8 mouse cellular contexts compared by ENCODE assay signal in the genomic region with DNA sequence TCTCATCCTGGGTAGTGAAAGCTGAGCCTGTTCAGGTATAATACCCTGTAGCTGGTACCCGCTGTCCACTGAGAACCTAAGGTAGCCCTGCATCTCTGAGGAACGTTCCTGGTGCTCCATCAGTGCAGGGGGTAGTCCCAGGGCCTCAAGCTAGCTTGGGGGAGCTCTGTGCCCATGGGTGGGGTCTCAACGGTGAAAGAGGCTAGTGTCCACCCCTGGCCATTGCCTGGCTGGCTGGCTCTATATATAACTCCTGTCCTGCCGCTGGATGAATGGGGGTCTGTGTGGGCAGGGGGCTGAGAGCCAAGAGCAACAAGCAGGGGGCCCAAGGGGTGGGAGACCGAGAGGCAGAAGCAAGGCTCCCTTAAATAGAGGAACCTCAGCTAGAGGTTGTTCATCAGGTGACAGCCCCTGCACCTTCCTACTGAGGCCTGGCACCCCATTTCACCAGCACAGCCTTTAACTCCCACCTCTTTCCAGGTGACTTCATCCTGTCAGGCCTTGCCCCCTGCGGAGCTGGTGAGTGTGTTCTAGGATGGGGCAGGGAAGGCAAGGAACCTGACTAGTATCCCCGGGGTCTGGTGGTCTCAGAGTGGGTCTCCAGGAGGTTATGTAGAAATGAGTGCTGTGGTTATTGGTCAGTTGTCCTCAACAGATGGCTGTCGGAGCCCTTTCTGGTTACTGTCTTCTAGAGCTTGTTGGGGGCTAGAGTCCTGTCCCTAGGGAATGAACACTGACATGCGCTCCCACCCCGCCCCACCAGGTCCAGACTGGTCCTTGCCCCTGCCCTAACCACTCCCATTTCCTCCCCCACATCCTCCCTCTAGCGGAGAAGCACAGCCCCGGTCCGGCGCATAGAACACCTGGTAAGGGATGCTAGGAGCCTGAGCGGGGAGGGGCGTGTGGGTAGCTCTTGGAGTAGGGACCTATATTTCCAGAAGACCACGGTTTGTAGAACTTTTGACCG. TPM values are rescaled to one million over a fixed set of nuclear protein-coding genes. Genes with fewer than 3 reads are reported as not detected.
A peak's percentile ranks its signal among the peaks of the same experiment; 100 is the strongest.
DNase-seq lines count a peak whose midpoint lies in the region; ATAC-seq and TF ChIP-seq lines count a peak whose summit lies in the region.

No protein-coding gene starts in this region.

- no peak; the same call in 1 of the 2 replicates for TF ChIP-seq EP300 in heart, postnatal 0 days (IDR thresholded peaks at IDR 0.05; ENCODE audit: low read depth)

- H3K4me3 ChIP-seq in lung, adult 2 months (replicated peaks; ENCODE audit: extremely low read depth, low read depth, low read length), result peak overlapping the region; percentile 44
- peak overlapping the region; percentile 53 for H3K4me3 ChIP-seq in brown adipose tissue, adult 24 weeks (ENCODE audit: insufficient read depth, low read depth, low read length)
- no peak overlapping the region for H3K4me3 ChIP-seq in heart, postnatal 0 days (ENCODE audit: low read depth, low read length)
- peak overlapping the region; percentile 41 for H3K4me3 ChIP-seq in limb, embryonic 12.5 days (replicated peaks)
- H3K4me3 ChIP-seq in neural tube, embryonic 15.5 days (replicated peaks), result peak overlapping the region; percentile 38

- H3K9ac ChIP-seq in heart, postnatal 0 days (replicated peaks; ENCODE audit: low read depth, low read length), result 0 out of 2 replicates have a peak overlapping the region, but pooled peaks have one; percentile 27
- peak overlapping the region; percentile 55; the same call in 1 of the 2 replicates for H3K9ac ChIP-seq in limb, embryonic 12.5 days (replicated peaks)
- H3K9ac ChIP-seq in neural tube, embryonic 15.5 days (replicated peaks), result no peak overlapping the region

- H3K4me1 ChIP-seq in lung, adult 2 months (ENCODE audit: control insufficient read depth, insufficient read depth, low read length), result peaks cover 37% of the 10 kb centered on the region
- peaks cover 12% of the 10 kb centered on the region; the same call in 1 of the 2 replicates for H3K4me1 ChIP-seq in brown adipose tissue, adult 24 weeks (ENCODE audit: control insufficient read depth, insufficient read depth, insufficient read length, low read length)
- H3K4me1 ChIP-seq in heart, postnatal 0 days (ENCODE audit: control insufficient read depth, insufficient read depth), result peaks cover 59% of the 10 kb centered on the region
- H3K4me1 ChIP-seq in limb, embryonic 12.5 days (replicated peaks), result peaks cover 81% of the 10 kb centered on the region
- peaks cover 75% of the 10 kb centered on the region for H3K4me1 ChIP-seq in neural tube, embryonic 15.5 days

- no peaks in the 10 kb centered on the region for H3K9me3 ChIP-seq in heart, postnatal 0 days (replicated peaks; ENCODE audit: control insufficient read depth, low read length)
- H3K9me3 ChIP-seq in limb, embryonic 12.5 days, result no peaks in the 10 kb centered on the region
- H3K9me3 ChIP-seq in neural tube, embryonic 15.5 days (replicated peaks), result no peaks in the 10 kb centered on the region

- no peak for TF ChIP-seq POLR2A in lung, adult 2 months (IDR thresholded peaks at IDR 0.05; ENCODE audit: borderline replicate concordance, extremely low read depth, low read depth, low read length)

- no peak for DNase-seq in lung, adult 2 months
- no peak for DNase-seq in lung, postnatal 25 days (ENCODE audit: low spot score)
- no peak for DNase-seq in heart, postnatal 0 days (ENCODE audit: low spot score)
- no peak for DNase-seq in right cerebral cortex, postnatal 36 days (ENCODE audit: low spot score in 2 of 2)
- no peak for DNase-seq in c-Kit-positive CD71-positive TER-119-positive erythroid progenitor cells, embryonic 14.5 days (ENCODE audit: low spot score)

- WGBS in lung, adult 2 months, result 25% methylated on average over 18 of the region's 18 CpGs
- 37% methylated on average over 18 of the region's 18 CpGs for WGBS in heart, postnatal 0 days
- WGBS in limb, embryonic 12.5 days, result 25% methylated on average over 18 of the region's 18 CpGs
- 27% methylated on average over 18 of the region's 18 CpGs for WGBS in neural tube, embryonic 15.5 days

- H3K36me3 ChIP-seq in heart, postnatal 0 days (replicated peaks; ENCODE audit: control insufficient read depth, insufficient read depth, low read length), result peaks cover 48% of the 10 kb centered on the region
- peaks cover 29% of the 10 kb centered on the region for H3K36me3 ChIP-seq in limb, embryonic 12.5 days
- H3K36me3 ChIP-seq in neural tube, embryonic 15.5 days, result no peaks in the 10 kb centered on the region

- peak overlapping the region; percentile 24 for H3K4me2 ChIP-seq in heart, postnatal 0 days (ENCODE audit: low read depth, low read length)
- peak overlapping the region; percentile 68 for H3K4me2 ChIP-seq in limb, embryonic 12.5 days
- peak overlapping the region; percentile 62 for H3K4me2 ChIP-seq in neural tube, embryonic 15.5 days

- H3K27me3 ChIP-seq in heart, postnatal 0 days (ENCODE audit: control insufficient read depth, insufficient read depth, low read length), result no peaks in the 10 kb centered on the region
- H3K27me3 ChIP-seq in limb, embryonic 12.5 days, result peaks cover 22% of the 10 kb centered on the region
- H3K27me3 ChIP-seq in neural tube, embryonic 15.5 days (replicated peaks), result peaks cover 40% of the 10 kb centered on the region

- TF ChIP-seq CTCF in lung, adult 2 months (IDR thresholded peaks at IDR 0.05; ENCODE audit: insufficient read depth, low read length), result no peak
- TF ChIP-seq CTCF in heart, postnatal 0 days (IDR thresholded peaks at IDR 0.05; ENCODE audit: low read depth), result peak; percentile 29

- no peak for ATAC-seq in heart, postnatal 0 days (ENCODE audit: insufficient read depth, low read depth)
- ATAC-seq in limb, embryonic 12.5 days (ENCODE audit: insufficient number of reproducible peaks, insufficient read depth, low FRiP score, low TSS enrichment, low read depth), result no peak
- 0 out of 2 replicates have a peak, but pooled peaks have one; percentile 18 for ATAC-seq in neural tube, embryonic 15.5 days (ENCODE audit: low FRiP score)

- peak overlapping the region; percentile 70 for H3K27ac ChIP-seq in brown adipose tissue, adult 24 weeks (replicated peaks; ENCODE audit: low read depth, low read length)
- H3K27ac ChIP-seq in heart, postnatal 0 days (ENCODE audit: low read depth), result peak overlapping the region; percentile 46; the same call in 1 of the 2 replicates
- H3K27ac ChIP-seq in limb, embryonic 12.5 days, result peak overlapping the region; percentile 73
- no peak overlapping the region for H3K27ac ChIP-seq in neural tube, embryonic 15.5 days (replicated peaks)

RNA-seq across cellular contexts. Expression of gene Tns2, which starts 5.8 kb away (rescaled TPM):
- 255 and 329 TPM in 2 replicates for polyA plus RNA-seq in lung, adult 2 months (2012; rRNA removed)
- 49.0 and 90.1 TPM in 2 replicates for polyA plus RNA-seq in brown adipose tissue, adult 24 weeks (2012; ENCODE audit: insufficient read depth, insufficient read length, missing spikeins)
- total RNA-seq in heart, postnatal 0 days (2014; rRNA removed; ENCODE audit: low replicate concordance), result 40.3 and 57.9 TPM in 2 replicates
- polyA plus RNA-seq in heart, postnatal 0 days (2015; fragmentation: Nextera tagmentation; extraction: Ambion mirVana), result 21.9 and 24.6 TPM in 2 replicates
- 16.6 and 22.6 TPM in 2 replicates for polyA plus RNA-seq in limb, embryonic 12.5 days (2016; fragmentation: Nextera tagmentation; extraction: Ambion mirVana)
- 9.8 and 13.7 TPM in 2 replicates for polyA plus RNA-seq in neural tube, embryonic 15.5 days (2015; fragmentation: Nextera tagmentation; extraction: Ambion mirVana)

RNA-seq across cellular contexts. Expression of gene Spryd3, which starts 30.0 kb away (rescaled TPM):
- polyA plus RNA-seq in lung, adult 2 months (2012; rRNA removed), result 40.8 and 55.2 TPM in 2 replicates
- 8.6 and 12.8 TPM in 2 replicates for polyA plus RNA-seq in brown adipose tissue, adult 24 weeks (2012; ENCODE audit: insufficient read depth, insufficient read length, missing spikeins)
- 20.0 and 22.8 TPM in 2 replicates for total RNA-seq in heart, postnatal 0 days (2014; rRNA removed; ENCODE audit: low replicate concordance)
- 15.1 and 16.0 TPM in 2 replicates for polyA plus RNA-seq in heart, postnatal 0 days (2015; fragmentation: Nextera tagmentation; extraction: Ambion mirVana)
- polyA plus RNA-seq in limb, embryonic 12.5 days (2016; fragmentation: Nextera tagmentation; extraction: Ambion mirVana), result 12.9 and 16.8 TPM in 2 replicates
- polyA plus RNA-seq in neural tube, embryonic 15.5 days (2015; fragmentation: Nextera tagmentation; extraction: Ambion mirVana), result 83.6 and 96.0 TPM in 2 replicates

RNA-seq across cellular contexts. Expression of gene Eif4b, which starts 32.5 kb away (rescaled TPM):
- polyA plus RNA-seq in lung, adult 2 months (2012; rRNA removed), result 47.3 and 87.1 TPM in 2 replicates
- polyA plus RNA-seq in brown adipose tissue, adult 24 weeks (2012; ENCODE audit: insufficient read depth, insufficient read length, missing spikeins), result 47.9 and 93.9 TPM in 2 replicates
- 109 and 110 TPM in 2 replicates for total RNA-seq in heart, postnatal 0 days (2014; rRNA removed; ENCODE audit: low replicate concordance)
- 40.6 and 46.0 TPM in 2 replicates for polyA plus RNA-seq in heart, postnatal 0 days (2015; fragmentation: Nextera tagmentation; extraction: Ambion mirVana)
- 121 and 124 TPM in 2 replicates for polyA plus RNA-seq in limb, embryonic 12.5 days (2016; fragmentation: Nextera tagmentation; extraction: Ambion mirVana)
- 72.6 and 87.1 TPM in 2 replicates for polyA plus RNA-seq in neural tube, embryonic 15.5 days (2015; fragmentation: Nextera tagmentation; extraction: Ambion mirVana)

RNA-seq across cellular contexts. Expression of gene Igfbp6, which starts 38.1 kb away (rescaled TPM):
- 337 and 400 TPM in 2 replicates for polyA plus RNA-seq in lung, adult 2 months (2012; rRNA removed)
- 30.2 and 52.1 TPM in 2 replicates for polyA plus RNA-seq in brown adipose tissue, adult 24 weeks (2012; ENCODE audit: insufficient read depth, insufficient read length, missing spikeins)
- total RNA-seq in heart, postnatal 0 days (2014; rRNA removed; ENCODE audit: low replicate concordance), result 30.5 and 35.4 TPM in 2 replicates
- 24.0 and 24.2 TPM in 2 replicates for polyA plus RNA-seq in heart, postnatal 0 days (2015; fragmentation: Nextera tagmentation; extraction: Ambion mirVana)
- 0.96 and 1.2 TPM in 2 replicates for polyA plus RNA-seq in limb, embryonic 12.5 days (2016; fragmentation: Nextera tagmentation; extraction: Ambion mirVana)
- polyA plus RNA-seq in neural tube, embryonic 15.5 days (2015; fragmentation: Nextera tagmentation; extraction: Ambion mirVana), result 3.2 and 3.5 TPM in 2 replicates

RNA-seq across cellular contexts. Expression of gene Soat2, which starts 44.3 kb away (rescaled TPM):
- polyA plus RNA-seq in lung, adult 2 months (2012; rRNA removed), result 1.1 and 1.2 TPM in 2 replicates
- not detected in 2 replicates for polyA plus RNA-seq in brown adipose tissue, adult 24 weeks (2012; ENCODE audit: insufficient read depth, insufficient read length, missing spikeins)
- total RNA-seq in heart, postnatal 0 days (2014; rRNA removed; ENCODE audit: low replicate concordance), result 1.7 TPM in 1 of 2 replicates, not detected in the other
- polyA plus RNA-seq in heart, postnatal 0 days (2015; fragmentation: Nextera tagmentation; extraction: Ambion mirVana), result 0.08 and 0.14 TPM in 2 replicates
- polyA plus RNA-seq in limb, embryonic 12.5 days (2016; fragmentation: Nextera tagmentation; extraction: Ambion mirVana), result 0.15 TPM in 1 of 2 replicates, not detected in the other
- polyA plus RNA-seq in neural tube, embryonic 15.5 days (2015; fragmentation: Nextera tagmentation; extraction: Ambion mirVana), result 0.06 and 0.68 TPM in 2 replicates
